Mouse (Mus musculus): ENCODE measurements around the gene Txndc11. TPM values are rescaled to one million over a fixed set of nuclear protein-coding genes. Genes with fewer than 3 reads are reported as not detected.

Gene Txndc11
- total and polyA plus RNA-seq, 3 experiments = 24.9 to 33.7 TPM; not detected in 1

DNA sequence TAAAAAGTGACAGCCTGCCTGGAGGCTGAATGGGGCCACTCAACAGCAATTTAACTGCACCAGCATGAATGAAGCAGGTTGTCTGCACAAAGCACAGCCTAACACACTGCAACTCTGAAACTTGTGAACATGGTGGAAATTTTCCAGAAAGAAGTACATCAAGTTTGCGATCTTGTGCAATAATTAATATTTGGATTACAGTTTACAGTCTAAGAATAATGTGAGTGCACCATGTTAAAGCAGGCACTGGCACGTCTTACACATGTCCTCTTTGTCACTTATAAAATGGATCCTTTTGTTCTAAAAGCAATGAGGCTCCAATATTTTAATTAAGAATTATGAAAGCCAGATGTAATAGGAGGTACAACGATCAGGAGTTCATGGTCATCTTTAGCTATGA is 37.1 kb downstream of the Txndc11 start:
- H3K27ac ChIP-seq (ENCODE audit: control insufficient read depth, low read depth, low read length) = no peak overlapping the region
- H3K36me3 ChIP-seq (ENCODE audit: control insufficient read depth in 1 of 2, insufficient read depth in 2 of 2, low read length in 2 of 2) = peaks cover 15 to 20% of the 10 kb centered on the region in 2 experiments
- no peaks in the 10 kb centered on the region for H3K27me3 ChIP-seq (ENCODE audit: control insufficient read depth in 1 of 2, insufficient read depth in 2 of 2, low read length in 2 of 2)
- no peak overlapping the region for H3K9ac ChIP-seq (ENCODE audit: control insufficient read depth, low read depth, low read length, poor library complexity, severe bottlenecking)
- no peak for TF ChIP-seq UBTF (IDR thresholded peaks at IDR 0.05; ENCODE audit: borderline replicate concordance, insufficient read depth, low read depth, low read length)
- no peak for TF ChIP-seq CTCF (IDR thresholded peaks at IDR 0.05 in 2 of 3, conservative IDR thresholded peaks at IDR 0.05 in 1 of 3; ENCODE audit: control insufficient read depth in 1 of 3, insufficient read depth in 1 of 3, low read depth in 2 of 3, low read length in 3 of 3, poor library complexity in 1 of 3, severe bottlenecking in 1 of 3)
- TF ChIP-seq ETS1 (IDR thresholded peaks at IDR 0.05; ENCODE audit: low read depth, low read length) = no peak
- TF ChIP-seq ZKSCAN1 (IDR thresholded peaks at IDR 0.05; ENCODE audit: low read depth, low read length) = no peak
- TF ChIP-seq TAL1 (IDR thresholded peaks at IDR 0.05; ENCODE audit: low read length) = no peak
- TF ChIP-seq MAX (IDR thresholded peaks at IDR 0.05; ENCODE audit: low read length) = no peak
- TF ChIP-seq ZC3H11A (IDR thresholded peaks at IDR 0.05; ENCODE audit: low read depth, low read length) = no peak
- no peak for TF ChIP-seq USF1 (IDR thresholded peaks at IDR 0.05; ENCODE audit: low read depth, low read length)
- no peak for TF ChIP-seq MEF2A (IDR thresholded peaks at IDR 0.05; ENCODE audit: extremely low read depth, insufficient replicate concordance, low read depth, low read length, poor library complexity, severe bottlenecking)
- no peak for TF ChIP-seq POLR2AphosphoS5 (IDR thresholded peaks at IDR 0.05; ENCODE audit: borderline replicate concordance, low read depth, low read length)
- no peak for TF ChIP-seq RAD21 (IDR thresholded peaks at IDR 0.05; ENCODE audit: low read depth, low read length)
- TF ChIP-seq MYB (IDR thresholded peaks at IDR 0.05; ENCODE audit: low read depth, low read length) = no peak
- TF ChIP-seq ELF1 (IDR thresholded peaks at IDR 0.05; ENCODE audit: low read depth, low read length) = no peak
- no peak for DNase-seq (ENCODE audit: low read depth, low spot score)
- H3K79me2 ChIP-seq (ENCODE audit: control insufficient read depth, insufficient read depth, low read length, poor library complexity) = peaks cover 1% of the 10 kb centered on the region; the same call in 1 of the 2 replicates
- H3K4me3 ChIP-seq (ENCODE audit: control insufficient read depth in 1 of 2, insufficient read depth in 1 of 2, low read depth in 2 of 2, low read length in 2 of 2) = no peak overlapping the region
- peaks cover 6 to 7% of the 10 kb centered on the region in 2 experiments; a peak in 2 of 4 replicates for H3K4me1 ChIP-seq (ENCODE audit: control insufficient read depth in 1 of 2, insufficient read depth in 2 of 2, low read length in 2 of 2)
- no peaks in the 10 kb centered on the region for H3K9me3 ChIP-seq (replicated peaks; ENCODE audit: insufficient read depth, low read length)

DNA sequence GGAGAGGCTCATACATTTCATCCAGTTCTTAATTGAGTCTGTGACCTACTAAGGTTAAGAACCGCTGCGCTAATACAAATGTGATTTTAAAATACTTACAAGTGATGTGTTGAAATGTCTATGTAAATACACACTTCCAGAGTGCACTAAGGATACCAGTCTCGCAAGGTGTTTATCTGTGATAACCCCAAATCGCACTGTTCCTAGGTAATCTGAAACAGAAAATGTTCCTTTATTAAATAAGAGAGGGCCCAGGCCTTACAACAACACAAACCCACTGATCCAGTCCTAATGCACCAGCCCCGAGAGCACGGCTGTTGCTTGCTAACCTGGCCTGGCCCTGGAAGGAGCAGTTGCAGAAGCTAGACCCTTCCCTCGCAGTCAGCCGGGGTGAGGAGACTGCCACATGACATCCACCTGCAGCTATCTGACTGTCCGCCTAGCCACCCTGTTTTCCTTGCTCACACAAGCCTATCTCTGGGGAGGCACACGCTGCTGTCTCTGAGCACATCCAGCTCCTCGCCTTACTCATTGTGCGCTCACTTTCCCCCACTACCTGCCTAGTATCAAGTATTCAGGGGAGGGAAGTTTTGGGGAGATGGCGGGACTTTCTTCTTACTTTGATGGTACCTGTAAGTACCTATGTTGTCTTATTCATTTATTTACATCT is 40.6 kb downstream of the Txndc11 start:
- H3K27ac ChIP-seq (ENCODE audit: control insufficient read depth, low read depth, low read length) = no peak overlapping the region
- peaks cover 0 to 30% of the 10 kb centered on the region in 2 experiments; a peak in 2 of 4 replicates for H3K36me3 ChIP-seq (ENCODE audit: control insufficient read depth in 1 of 2, insufficient read depth in 2 of 2, low read length in 2 of 2)
- H3K9ac ChIP-seq (ENCODE audit: control insufficient read depth, low read depth, low read length, poor library complexity, severe bottlenecking) = no peak overlapping the region
- H3K79me2 ChIP-seq (ENCODE audit: control insufficient read depth, insufficient read depth, low read length, poor library complexity) = peaks cover 1% of the 10 kb centered on the region; the same call in 1 of the 2 replicates
- DNase-seq (ENCODE audit: low read depth, low spot score) = no peak
- H3K27me3 ChIP-seq (ENCODE audit: control insufficient read depth in 1 of 2, insufficient read depth in 2 of 2, low read length in 2 of 2) = no peaks in the 10 kb centered on the region
- no peak for TF ChIP-seq USF1 (IDR thresholded peaks at IDR 0.05; ENCODE audit: low read depth, low read length)
- TF ChIP-seq POLR2AphosphoS2 (IDR thresholded peaks at IDR 0.05; ENCODE audit: low read length) = no peak
- TF ChIP-seq CHD1 (IDR thresholded peaks at IDR 0.05; ENCODE audit: low read depth, low read length) = no peak
- TF ChIP-seq TCF12 (IDR thresholded peaks at IDR 0.05; ENCODE audit: low read depth, low read length) = no peak
- no peak for TF ChIP-seq ZC3H11A (IDR thresholded peaks at IDR 0.05; ENCODE audit: low read depth, low read length)
- TF ChIP-seq ZKSCAN1 (IDR thresholded peaks at IDR 0.05; ENCODE audit: low read depth, low read length) = no peak
- TF ChIP-seq USF2 (IDR thresholded peaks at IDR 0.05; ENCODE audit: borderline replicate concordance in 1 of 2, insufficient read depth in 1 of 2, low read depth in 1 of 2, low read length in 2 of 2) = no peak
- H3K4me1 ChIP-seq (ENCODE audit: control insufficient read depth in 1 of 2, insufficient read depth in 2 of 2, low read length in 2 of 2) = peaks cover 0 to 3% of the 10 kb centered on the region in 2 experiments; a peak in 1 of 4 replicates
- no peaks in the 10 kb centered on the region for H3K9me3 ChIP-seq (replicated peaks; ENCODE audit: insufficient read depth, low read length)
- no peak overlapping the region for H3K4me3 ChIP-seq (ENCODE audit: control insufficient read depth in 1 of 2, insufficient read depth in 1 of 2, low read depth in 2 of 2, low read length in 2 of 2)
